ENCODE assay signal across 8 mouse cellular contexts in genomic region chr1:171503250-171503591, GRCm38 (mm10). TPM values are rescaled to one million over a fixed set of nuclear protein-coding genes. Genes with fewer than 3 reads are reported as not detected.
DNase-seq lines count a peak whose midpoint lies in the region; ATAC-seq and TF ChIP-seq lines count a peak whose summit lies in the region.

Gene Alyref2 (plus strand): TSS chr1:171503478.

- peak within 1 kb of the TSS; percentile 94 for H3K27ac ChIP-seq in heart, embryonic 11.5 days (ENCODE audit: low read depth, low read length)
- peak within 1 kb of the TSS; percentile 98 for H3K27ac ChIP-seq in kidney, embryonic 16.5 days (ENCODE audit: low read length)
- H3K27ac ChIP-seq in liver, adult 2 months (replicated peaks; ENCODE audit: insufficient read depth, low read depth, low read length): peak within 1 kb of the TSS; percentile 89
- H3K27ac ChIP-seq in stomach, postnatal 0 days (replicated peaks): peak within 1 kb of the TSS; percentile 97

- H3K27me3 ChIP-seq in heart, embryonic 11.5 days (ENCODE audit: control insufficient read depth, insufficient read depth, low read length): no peaks in the 10 kb centered on the region
- no peaks in the 10 kb centered on the region for H3K27me3 ChIP-seq in kidney, embryonic 16.5 days (ENCODE audit: insufficient read depth, low read length)
- H3K27me3 ChIP-seq in liver, adult 2 months (ENCODE audit: control insufficient read depth, insufficient read depth, low read length): no peaks in the 10 kb centered on the region
- no peaks in the 10 kb centered on the region for H3K27me3 ChIP-seq in myocyte (ENCODE audit: control insufficient read depth, insufficient read depth, insufficient read length)
- H3K27me3 ChIP-seq in stomach, postnatal 0 days (ENCODE audit: control insufficient read depth, insufficient read depth, low read length): no peaks in the 10 kb centered on the region

- H3K4me3 ChIP-seq in heart, embryonic 11.5 days (ENCODE audit: low read depth, low read length): peak within 1 kb of the TSS; percentile 63
- peak within 1 kb of the TSS; percentile 71 for H3K4me3 ChIP-seq in kidney, embryonic 16.5 days (ENCODE audit: low read length)
- H3K4me3 ChIP-seq in liver, adult 2 months (ENCODE audit: insufficient read depth, low read depth, low read length): peak within 1 kb of the TSS; percentile 71
- H3K4me3 ChIP-seq in myocyte: peak within 1 kb of the TSS; percentile 66
- H3K4me3 ChIP-seq in stomach, postnatal 0 days (ENCODE audit: low read depth, low read length): peak within 1 kb of the TSS; percentile 65

- H3ac ChIP-seq in myocyte (ENCODE audit: control insufficient read depth, insufficient read length): peak within 1 kb of the TSS; percentile 17

- no peaks in the 10 kb centered on the region for H3K36me3 ChIP-seq in heart, embryonic 11.5 days (ENCODE audit: control insufficient read depth, insufficient read depth, low read length)
- H3K36me3 ChIP-seq in kidney, embryonic 16.5 days (ENCODE audit: insufficient read depth, low read length): 0 out of 2 replicates have a peak, but pooled peaks cover 3% of the 10 kb centered on the region
- no peaks in the 10 kb centered on the region for H3K36me3 ChIP-seq in liver, adult 2 months (ENCODE audit: control insufficient read depth, insufficient read depth, low read length)
- H3K36me3 ChIP-seq in myocyte (ENCODE audit: control insufficient read depth, insufficient read depth): no peaks in the 10 kb centered on the region
- H3K36me3 ChIP-seq in stomach, postnatal 0 days (ENCODE audit: control insufficient read depth, insufficient read depth, low read length): no peaks in the 10 kb centered on the region

- peak within 1 kb of the TSS; percentile 69 for H3K4me2 ChIP-seq in heart, embryonic 11.5 days
- peak within 1 kb of the TSS; percentile 72 for H3K4me2 ChIP-seq in kidney, embryonic 16.5 days (replicated peaks; ENCODE audit: low read depth, low read length)
- peak within 1 kb of the TSS; percentile 77 for H3K4me2 ChIP-seq in myocyte (ENCODE audit: low read depth)
- H3K4me2 ChIP-seq in stomach, postnatal 0 days (replicated peaks; ENCODE audit: low read depth): peak within 1 kb of the TSS; percentile 84

- peak; percentile 97 for DNase-seq in CD4-positive, CD25-positive, alpha-beta regulatory T cell, adult 2 months (ENCODE audit: low read depth, low spot score)
- DNase-seq in brain, adult 2 months (ENCODE audit: low read depth, low spot score): peak; percentile 96
- peak; percentile 91 for DNase-seq in liver, adult 2 months (ENCODE audit: extremely low read depth, low read depth, low spot score)
- DNase-seq in stomach, postnatal 0 days (ENCODE audit: low spot score): peak; percentile 94

- H3K9ac ChIP-seq in heart, embryonic 11.5 days (ENCODE audit: low read depth, low read length): peak within 1 kb of the TSS; percentile 83
- H3K9ac ChIP-seq in kidney, embryonic 16.5 days (replicated peaks; ENCODE audit: low read length): peak within 1 kb of the TSS; percentile 81
- peak within 1 kb of the TSS; percentile 75 for H3K9ac ChIP-seq in liver, adult 2 months (ENCODE audit: low read depth, low read length)
- peak within 1 kb of the TSS; percentile 78 for H3K9ac ChIP-seq in stomach, postnatal 0 days (ENCODE audit: low read length)

- H3K79me2 ChIP-seq in liver, adult 2 months (ENCODE audit: control insufficient read depth, insufficient read depth, low read length): no peaks in the 10 kb centered on the region
- H3K79me2 ChIP-seq in myocyte (ENCODE audit: control insufficient read depth, insufficient read depth): peaks cover 3% of the 10 kb centered on the region

- WGBS in heart, embryonic 11.5 days (ENCODE audit: insufficient replicate concordance): under 1% methylated on average over 19 of the region's 19 CpGs
- under 1% methylated on average over 19 of the region's 19 CpGs for WGBS in kidney, embryonic 16.5 days
- WGBS in liver, adult 2 months: under 1% methylated on average over 19 of the region's 19 CpGs
- WGBS in stomach, postnatal 0 days: under 1% methylated on average over 19 of the region's 19 CpGs

- TF ChIP-seq CTCF in liver, adult 2 months (IDR thresholded peaks at IDR 0.05; ENCODE audit: low read depth, low read length): peak; percentile 85
- peak; percentile 94 for TF ChIP-seq CTCF in stomach, postnatal 0 days (IDR thresholded peaks at IDR 0.05; ENCODE audit: low read depth)

- H3K4me1 ChIP-seq in heart, embryonic 11.5 days (ENCODE audit: control insufficient read depth, insufficient read depth, low read length): no peaks in the 10 kb centered on the region
- H3K4me1 ChIP-seq in kidney, embryonic 16.5 days (ENCODE audit: insufficient read depth, low read length): peaks cover 15% of the 10 kb centered on the region
- H3K4me1 ChIP-seq in liver, adult 2 months (ENCODE audit: control insufficient read depth, insufficient read depth, low read length): peaks cover 8% of the 10 kb centered on the region
- no peaks in the 10 kb centered on the region for H3K4me1 ChIP-seq in stomach, postnatal 0 days (replicated peaks; ENCODE audit: control insufficient read depth, insufficient read depth)

- H3K9me3 ChIP-seq in heart, embryonic 11.5 days (replicated peaks; ENCODE audit: control insufficient read depth, low read length): no peaks in the 10 kb centered on the region
- H3K9me3 ChIP-seq in kidney, embryonic 16.5 days (ENCODE audit: low read length): no peaks in the 10 kb centered on the region
- no peaks in the 10 kb centered on the region for H3K9me3 ChIP-seq in stomach, postnatal 0 days (ENCODE audit: control insufficient read depth, low read length)

- peak; percentile 94 for ATAC-seq in erythroblast, adult 5-6 weeks (replicated peaks; ENCODE audit: low FRiP score, poor library complexity, severe bottlenecking)
- peak; percentile 82 for ATAC-seq in heart, embryonic 11.5 days (replicated peaks; ENCODE audit: insufficient number of reproducible peaks, low FRiP score, low TSS enrichment)
- peak; percentile 90 for ATAC-seq in kidney, embryonic 16.5 days (ENCODE audit: low FRiP score, low TSS enrichment)
- peak; percentile 90 for ATAC-seq in stomach, postnatal 0 days (ENCODE audit: low FRiP score, low TSS enrichment)

- peak; percentile 93 for TF ChIP-seq EP300 in stomach, postnatal 0 days (optimal IDR thresholded peaks at IDR 0.05)

- no peak for TF ChIP-seq POLR2A in liver, adult 2 months (IDR thresholded peaks at IDR 0.05; ENCODE audit: extremely low read depth, insufficient read depth, low read length)
- no peak for TF ChIP-seq POLR2A in myocyte (IDR thresholded peaks at IDR 0.05; ENCODE audit: insufficient read length, low read depth)

TF ChIP-seq in myocyte, 11 proteins besides CTCF, POLR2A, EP300 and RAD21:
- TF ChIP-seq REST (IDR thresholded peaks at IDR 0.05; ENCODE audit: insufficient read depth, insufficient read length) (no peak), SRF (IDR thresholded peaks at IDR 0.05; ENCODE audit: control insufficient read depth, insufficient read length, low read depth) (peak; percentile 21), TCF3 (IDR thresholded peaks at IDR 0.05; ENCODE audit: insufficient read length, low read depth) (no peak), MYOG (IDR thresholded peaks at IDR 0.05; ENCODE audit: control insufficient read depth in 1 of 3, insufficient read depth in 1 of 3, insufficient read length in 2 of 3, low read depth in 2 of 3) (peak in 1 of 3 experiments; percentile 40), POLR2AphosphoS2 (IDR thresholded peaks at IDR 0.05; ENCODE audit: insufficient read length, low read depth) (no peak), USF1 (IDR thresholded peaks at IDR 0.05; ENCODE audit: low read depth) (peak; percentile 25)

RNA-seq across cellular contexts. Expression of gene Alyref2, which starts in this region (rescaled TPM):
- total RNA-seq in erythroblast, adult 5-6 weeks (2015; ENCODE audit: low replicate concordance): 0.84 and 4.8 TPM in 2 replicates
- 0.60 and 1.4 TPM in 2 replicates for total RNA-seq in erythroblast, adult 5-6 weeks (2017; ENCODE audit: low replicate concordance)
- polyA plus RNA-seq in heart, embryonic 11.5 days (2014; fragmentation: Nextera tagmentation; extraction: Ambion mirVana): 12.3 and 12.7 TPM in 2 replicates
- 13.0 and 13.4 TPM in 2 replicates for polyA plus RNA-seq in kidney, embryonic 16.5 days (2015; fragmentation: Nextera tagmentation; extraction: Ambion mirVana)
- 3.4 and 5.5 TPM in 2 replicates for total RNA-seq in liver, adult 2 months (2014; rRNA removed)
- polyA plus RNA-seq in liver, adult 2 months (2012; rRNA removed): 3.2 and 4.6 TPM in 2 replicates
- polyA plus RNA-seq in myocyte (2012; fragmentation: generic; extraction: Trizol): 6.6 TPM
- polyA plus RNA-seq in stomach, postnatal 0 days (2015; fragmentation: Nextera tagmentation; extraction: Ambion mirVana): 11.1 and 11.2 TPM in 2 replicates

Comparison
In these comparisons a context has a peak if more than half of its experiments do, and no peak if none do; other contexts are left out.
1. Peak in every context shown above with its lines: DNase-seq, ATAC-seq, H3K4me3 ChIP-seq and H3K27ac ChIP-seq.